Mouse (Mus musculus) C3H10T1/2 (cell line): Measurements from ENCODE around the gene Tmem52. TPM values are rescaled to one million over a fixed set of nuclear protein-coding genes. Genes with fewer than 3 reads are reported as not detected.

ENCODE experiments used
- polyA plus RNA-seq, 2 experiments: library from polyadenylated mRNA; unstranded; fragments of >200 nt; fragmentation: generic; extraction: Trizol; gene quantifications; one replicate each; pipeline ENCODE4 v1.2.1; 2012; ENCODE audit warnings: missing spikeins in 2 of 2

The Tmem52 gene
- under 1 TPM in 1 of 2 experiments, not detected in 1; 0.09 TPM for polyA plus RNA-seq

DNA sequence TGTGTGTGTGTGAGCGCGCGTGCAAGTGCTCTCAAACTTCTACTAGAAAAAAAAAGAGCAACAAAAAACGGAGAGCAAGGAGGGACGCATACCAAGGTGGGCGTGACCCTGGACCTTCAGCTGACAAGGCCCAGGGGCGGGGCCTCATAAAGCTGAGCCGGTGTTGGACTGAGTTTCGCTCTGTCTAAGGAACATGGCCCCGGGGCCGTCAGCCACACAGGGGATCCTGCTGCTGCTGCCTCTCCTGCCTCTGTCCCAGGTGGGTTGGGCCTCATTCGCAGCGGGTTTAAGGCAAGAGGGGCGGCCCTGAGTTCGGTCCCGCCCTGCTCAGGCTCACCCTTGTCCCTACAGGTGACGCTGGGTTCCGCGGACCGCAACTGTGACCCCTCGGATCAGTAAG is at the start of gene Tmem52:
Gene Tmem52, plus strand, starts transcription at position 163 of the 400 bp plus-strand sequence.

DNA sequence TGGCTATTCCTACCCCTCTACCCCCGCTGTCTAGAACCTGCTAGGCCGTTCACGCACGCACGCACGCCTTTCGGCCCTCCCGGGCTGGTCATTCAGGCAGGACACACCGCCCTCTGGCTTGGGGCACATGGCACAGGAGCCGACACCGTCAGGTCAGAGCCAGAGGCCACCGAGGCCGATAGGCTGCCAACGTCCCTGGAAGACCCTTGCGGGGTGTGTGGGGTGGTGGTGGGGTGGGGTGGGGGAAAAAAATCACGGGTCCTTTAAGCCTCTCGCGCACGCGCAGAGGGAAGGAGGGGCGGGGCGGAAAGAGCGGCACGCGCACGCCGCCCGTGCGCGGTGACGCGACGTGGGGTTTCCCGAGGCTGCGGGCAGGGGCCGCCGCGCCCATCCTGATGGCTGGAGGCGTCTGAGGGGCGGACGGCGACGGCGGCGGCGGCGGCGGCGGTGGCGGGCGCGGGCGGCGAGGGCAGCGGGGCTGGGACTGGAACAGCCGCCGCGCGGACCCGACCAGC is 22.1 kb downstream of the Tmem52 start, which contains the start of gene Gnb1:
Gene Gnb1, plus strand, starts transcription at position 372 of the 515 bp plus-strand sequence.

Other genes starting within 250 kb of the Tmem52 start
- gene Ski, start 246.5 kb upstream of the Tmem52 start, polyA plus RNA-seq = 10 to 100 TPM; 11.9 to 61.3 TPM
- 10 to 100 TPM; 34.6 to 41.6 TPM for gene Faap20, start 219.3 kb upstream of the Tmem52 start, polyA plus RNA-seq
- gene Prkcz, start 107.8 kb upstream of the Tmem52 start, polyA plus RNA-seq = under 1 TPM in 1 of 2 experiments, not detected in 1; 0.05 TPM
- not detected for gene Gabrd, start 71.0 kb upstream of the Tmem52 start, polyA plus RNA-seq
- gene Cfap74, start 59.9 kb upstream of the Tmem52 start, polyA plus RNA-seq = 1 to 10 TPM in 1 of 2 experiments, under 1 TPM in 1; 0.70 to 1.7 TPM
- gene Gnb1, start 22.2 kb downstream of the Tmem52 start, polyA plus RNA-seq = 100 to 1,000 TPM; 154 to 245 TPM
- 10 to 100 TPM; 53.5 to 67.2 TPM for gene Nadk, start 93.3 kb downstream of the Tmem52 start, polyA plus RNA-seq
- gene Slc35e2, start 132.3 kb downstream of the Tmem52 start, polyA plus RNA-seq = 1 to 10 TPM; 1.0 to 3.9 TPM
- 10 to 100 TPM; 15.6 to 33.6 TPM for gene Cdk11b, start 155.7 kb downstream of the Tmem52 start, polyA plus RNA-seq
- gene Gm10563, start 176.3 kb downstream of the Tmem52 start, polyA plus RNA-seq = not detected
- gene Mmp23, start 184.3 kb downstream of the Tmem52 start, polyA plus RNA-seq = 1 to 10 TPM in 1 of 2 experiments, under 1 TPM in 1; 0.05 to 1.8 TPM
- gene Mib2, start 200.1 kb downstream of the Tmem52 start, polyA plus RNA-seq = 10 to 100 TPM in 1 of 2 experiments, 1 to 10 TPM in 1; 8.5 to 42.3 TPM
- 10 to 100 TPM; 12.0 to 17.9 TPM for gene Fndc10, start 225.2 kb downstream of the Tmem52 start, polyA plus RNA-seq
- 10 to 100 TPM; 45.5 to 49.1 TPM for gene Ssu72, start 235.7 kb downstream of the Tmem52 start, polyA plus RNA-seq